Mouse (Mus musculus): ENCODE data around the gene Dyrk4.

DNA sequence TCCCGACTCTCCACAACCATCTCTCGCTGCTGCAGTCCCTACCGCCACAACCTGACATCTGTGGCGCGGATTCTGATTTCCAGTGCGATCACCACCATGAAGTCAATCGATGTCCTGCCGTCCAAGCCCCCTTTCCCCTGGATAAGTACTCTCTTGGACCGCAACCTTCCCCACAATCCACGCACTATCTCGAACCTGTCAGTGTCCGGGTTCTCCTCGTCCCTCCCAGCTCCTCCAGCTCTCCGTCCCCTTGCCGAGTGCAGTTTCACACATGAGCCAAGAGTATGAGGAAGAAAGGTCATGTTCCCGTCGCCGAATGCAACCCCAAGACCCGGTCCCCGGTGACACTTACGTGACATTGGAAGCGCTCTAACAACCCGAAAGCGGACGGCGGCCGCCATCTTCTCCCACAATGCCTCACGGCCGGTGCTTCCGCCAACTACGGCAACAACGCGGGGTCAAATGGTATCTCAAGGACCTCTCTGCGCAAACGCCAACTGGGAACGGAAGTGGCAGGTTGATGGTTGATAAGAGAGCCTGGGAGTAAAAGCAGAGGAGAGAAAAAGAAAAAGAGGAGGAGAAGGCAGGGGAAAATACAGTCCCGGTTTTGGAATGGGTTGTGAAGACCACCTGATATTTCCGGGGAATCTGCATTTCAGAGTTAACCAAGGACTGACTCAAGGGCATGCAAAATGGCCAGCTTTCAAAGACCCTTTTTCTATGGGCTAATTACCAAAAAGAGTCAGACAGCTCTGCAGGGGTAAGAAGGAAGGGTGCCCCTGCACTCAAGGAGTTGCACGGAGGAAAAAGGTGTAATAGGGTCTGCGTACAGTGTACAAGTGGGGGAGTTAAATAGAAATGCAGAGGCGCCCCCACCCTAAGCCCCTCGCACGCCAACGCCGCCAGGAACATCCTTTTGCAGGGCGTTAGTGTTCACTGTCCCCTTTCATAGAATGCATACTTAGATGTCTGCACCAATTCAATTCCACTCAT lies 72.6 kb downstream of the Dyrk4 start, which contains the start of gene Ndufa9:
- TF ChIP-seq POLR2A (IDR thresholded peaks at IDR 0.05; ENCODE audit: insufficient read depth, low read length) (no peak), CTCF (IDR thresholded peaks at IDR 0.05; ENCODE audit: low read depth, low read length) (no peak)
